Mouse (Mus musculus): ENCODE results near the gene Reep3.

DNA sequence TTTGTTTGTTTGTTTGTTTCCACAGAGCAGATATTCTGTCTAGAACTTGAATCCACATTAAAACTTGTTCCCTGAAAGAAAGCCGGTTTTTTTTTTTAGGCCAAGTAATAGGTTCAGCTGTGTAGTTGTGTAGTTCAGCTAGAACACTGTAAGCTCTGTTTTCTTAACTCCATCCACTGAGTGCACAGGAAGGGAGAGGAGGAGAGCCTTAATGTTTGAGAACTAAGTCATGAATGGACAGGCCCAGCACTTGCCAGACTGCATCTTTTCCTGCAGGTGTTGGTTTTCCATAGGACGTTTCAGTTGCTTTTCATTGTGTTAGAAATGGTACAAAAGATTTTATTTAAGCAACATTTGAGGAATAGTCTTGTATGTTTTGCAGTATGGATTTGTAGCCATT, 47.5 kb upstream of the Reep3 start:
- no peak for TF ChIP-seq POLR2A (IDR thresholded peaks at IDR 0.05; ENCODE audit: low read depth, low read length)
- TF ChIP-seq GABPA (IDR thresholded peaks at IDR 0.05; ENCODE audit: insufficient replicate concordance, low read depth, low read length) = no peak
- no peak for TF ChIP-seq ELF1 (IDR thresholded peaks at IDR 0.05; ENCODE audit: low read depth, low read length)
- no peak for TF ChIP-seq CTCF (conservative IDR thresholded peaks at IDR 0.05 in 1 of 2, IDR thresholded peaks at IDR 0.05 in 1 of 2; ENCODE audit: low read depth in 2 of 2, low read length in 2 of 2)
- TF ChIP-seq ZMIZ1 (IDR thresholded peaks at IDR 0.05; ENCODE audit: low read depth, low read length) = no peak

All from CH12.LX (cell line).